Mouse (Mus musculus) megakaryocyte-erythroid progenitor cell, adult 5-6 weeks (primary cell): ENCODE measurements around the gene Ube2o. TPM values are rescaled to one million over a fixed set of nuclear protein-coding genes. Genes with fewer than 3 reads are reported as not detected.
"Not testable (repeated sequence)": the region's sequence is repeated elsewhere in the genome, so short reads cannot be mapped to it uniquely, and the experiment has no call there.

ENCODE experiments used
- ATAC-seq: replicated peaks from 2 replicates; pipeline ENCODE4 v1.8.0; 2016; ENCODE audit warnings: mild to moderate bottlenecking, inconsistent platforms; ENCODE audit not compliant: severe bottlenecking, poor library complexity, low FRiP score, low TSS enrichment
- total RNA-seq, 2 experiments: library from RNA; stranded (forward) in 1 of 2; stranded (reverse) in 1 of 2; fragments of 200-1000, 215-1000 nt in 1 of 2; fragments of >200 nt in 1 of 2; fragmentation: Nextera tagmentation in 1 of 2; gene quantifications; 2 replicates each; pipeline ENCODE4 v1.2.3; 2014 to 2017

Gene Ube2o
- total RNA-seq, 2 experiments from 2014 or later, result 9.2 to 22.6 TPM

- ATAC-seq, result no peak
These were observed 35.3 kb upstream of the Ube2o start for GRCm38 (mm10) chr11:116616438-116617118.

GRCm38 (mm10) chr11:116615735-116616437 is 34.6 kb upstream of the Ube2o start:
- peak; percentile 56 for ATAC-seq

GRCm38 (mm10) chr11:116613234-116613633 is 32.0 kb upstream of the Ube2o start:
- no peak for ATAC-seq

GRCm38 (mm10) chr11:116612554-116612953 is 31.3 kb upstream of the Ube2o start:
- no peak for ATAC-seq

- no peak for ATAC-seq
These were observed 30.6 kb upstream of the Ube2o start for GRCm38 (mm10) chr11:116611883-116612282.

GRCm38 (mm10) chr11:116611168-116611567 is 29.9 kb upstream of the Ube2o start:
- not testable (repeated sequence) for ATAC-seq

- no peak for ATAC-seq
These were observed 28.9 kb upstream of the Ube2o start for GRCm38 (mm10) chr11:116609965-116610630.

- no peak for ATAC-seq
These were observed 26.5 kb upstream of the Ube2o start for GRCm38 (mm10) chr11:116607717-116608116.

- no peak for ATAC-seq
These were observed 22.9 kb upstream of the Ube2o start for GRCm38 (mm10) chr11:116604097-116604496.

GRCm38 (mm10) chr11:116603339-116603738 is 22.1 kb upstream of the Ube2o start:
- ATAC-seq, result peak; percentile 51; the same call in 1 of the 2 replicates

- ATAC-seq, result no peak
These were observed 20.8 kb upstream of the Ube2o start for GRCm38 (mm10) chr11:116602043-116602442.

- ATAC-seq, result no peak
These were observed 19.9 kb upstream of the Ube2o start for GRCm38 (mm10) chr11:116601166-116601565.

GRCm38 (mm10) chr11:116599230-116599629 is 18.0 kb upstream of the Ube2o start:
- ATAC-seq, result no peak

GRCm38 (mm10) chr11:116598193-116598592 is 16.9 kb upstream of the Ube2o start:
- ATAC-seq, result no peak

- no peak for ATAC-seq
These were observed 15.5 kb upstream of the Ube2o start for GRCm38 (mm10) chr11:116596766-116597165.

- ATAC-seq, result no peak
These were observed 12.1 kb upstream of the Ube2o start for GRCm38 (mm10) chr11:116593345-116593744.

GRCm38 (mm10) chr11:116592428-116592827 is 11.2 kb upstream of the Ube2o start:
- peak; percentile 81 for ATAC-seq

- ATAC-seq, result no peak
These were observed 10.4 kb upstream of the Ube2o start for GRCm38 (mm10) chr11:116591621-116592020.

GRCm38 (mm10) chr11:116589574-116589973 is 8.3 kb upstream of the Ube2o start:
- ATAC-seq, result no peak

- ATAC-seq, result no peak
These were observed 7.8 kb upstream of the Ube2o start for GRCm38 (mm10) chr11:116589020-116589531.
